Mouse (Mus musculus): Measurements from ENCODE around the gene Opalin. TPM values are rescaled to one million over a fixed set of nuclear protein-coding genes. Genes with fewer than 3 reads are reported as not detected.

Gene Opalin
- polyA plus RNA-seq, 1 experiment from 2014 or later: not detected

- H3K4me1 ChIP-seq (replicated peaks; ENCODE audit: control insufficient read depth, insufficient read depth, low read length): no peaks in the 10 kb centered on the region
- H3K27ac ChIP-seq (ENCODE audit: low read length): no peak overlapping the region
These were observed 46.8 kb downstream of the Opalin start for GRCm38 (mm10) chr19:41030161-41030560.

GRCm38 (mm10) chr19:41029219-41029618 is 47.7 kb downstream of the Opalin start, which contains the start of gene Dntt:
Gene Dntt (plus strand): TSS chr19:41029275.
- ATAC-seq (ENCODE audit: low read depth): no peak
- Histone ChIP-seq H3K27me3 (ENCODE audit: control insufficient read depth, insufficient read depth, low read depth, low read length) (no peaks in the 10 kb centered on the region), H3K4me2 (ENCODE audit: low read depth, low read length) (no peak within 1 kb of the TSS), H3K4me1 (replicated peaks; ENCODE audit: control insufficient read depth, insufficient read depth, low read length) (no peaks in the 10 kb centered on the region), H3K4me3 (ENCODE audit: low read length) (no peak within 1 kb of the TSS), H3K9me3 (ENCODE audit: control insufficient read depth, low read length) (no peaks in the 10 kb centered on the region), H3K27ac (ENCODE audit: low read length) (no peak within 1 kb of the TSS), H3K36me3 (ENCODE audit: control insufficient read depth, insufficient read depth, low read length) (no peaks in the 10 kb centered on the region), H3K9ac (ENCODE audit: low read length) (no peak within 1 kb of the TSS)
- WGBS: 80% methylated on average over 6 of the region's 6 CpGs

More at GRCm38 (mm10) chr19:41030161-41030560, 46.8 kb downstream of the Opalin start:
- Histone ChIP-seq H3K36me3 (ENCODE audit: control insufficient read depth, insufficient read depth, low read length) (no peaks in the 10 kb centered on the region), H3K9ac (ENCODE audit: low read length) (no peak overlapping the region), H3K27me3 (ENCODE audit: control insufficient read depth, insufficient read depth, low read depth, low read length) (no peaks in the 10 kb centered on the region), H3K4me2 (ENCODE audit: low read depth, low read length) (no peak overlapping the region), H3K4me3 (ENCODE audit: low read length) (no peak overlapping the region), H3K9me3 (ENCODE audit: control insufficient read depth, low read length) (no peaks in the 10 kb centered on the region)
- ATAC-seq (ENCODE audit: low read depth): no peak
- WGBS: 52% methylated on average over 6 of the region's 6 CpGs

GRCm38 (mm10) chr19:41027601-41028000 is 49.3 kb downstream of the Opalin start:
- H3K4me1 ChIP-seq (replicated peaks; ENCODE audit: control insufficient read depth, insufficient read depth, low read length): no peaks in the 10 kb centered on the region
- no peak overlapping the region for H3K4me2 ChIP-seq (ENCODE audit: low read depth, low read length)
- H3K36me3 ChIP-seq (ENCODE audit: control insufficient read depth, insufficient read depth, low read length): no peaks in the 10 kb centered on the region
- H3K27me3 ChIP-seq (ENCODE audit: control insufficient read depth, insufficient read depth, low read depth, low read length): no peaks in the 10 kb centered on the region
- 84% methylated on average over 9 of the region's 9 CpGs for WGBS
- no peaks in the 10 kb centered on the region for H3K9me3 ChIP-seq (ENCODE audit: control insufficient read depth, low read length)
- H3K27ac ChIP-seq (ENCODE audit: low read length): no peak overlapping the region
- no peak overlapping the region for H3K9ac ChIP-seq (ENCODE audit: low read length)
- ATAC-seq (ENCODE audit: low read depth): no peak
- H3K4me3 ChIP-seq (ENCODE audit: low read length): no peak overlapping the region

- no peak for ATAC-seq (ENCODE audit: low read depth)
- Histone ChIP-seq H3K27ac (ENCODE audit: low read length) (no peak overlapping the region), H3K36me3 (ENCODE audit: control insufficient read depth, insufficient read depth, low read length) (no peaks in the 10 kb centered on the region), H3K4me1 (replicated peaks; ENCODE audit: control insufficient read depth, insufficient read depth, low read length) (no peaks in the 10 kb centered on the region), H3K27me3 (ENCODE audit: control insufficient read depth, insufficient read depth, low read depth, low read length) (no peaks in the 10 kb centered on the region), H3K9ac (ENCODE audit: low read length) (no peak overlapping the region), H3K4me3 (ENCODE audit: low read length) (no peak overlapping the region), H3K4me2 (ENCODE audit: low read depth, low read length) (no peak overlapping the region), H3K9me3 (ENCODE audit: control insufficient read depth, low read length) (no peaks in the 10 kb centered on the region)
- WGBS: 83% methylated on average over 5 of the region's 5 CpGs
These were observed 49.9 kb downstream of the Opalin start for GRCm38 (mm10) chr19:41027024-41027423.

GRCm38 (mm10) chr19:41026551-41026950 is 50.4 kb downstream of the Opalin start:
- Histone ChIP-seq H3K4me2 (ENCODE audit: low read depth, low read length) (no peak overlapping the region), H3K4me1 (replicated peaks; ENCODE audit: control insufficient read depth, insufficient read depth, low read length) (no peaks in the 10 kb centered on the region), H3K9ac (ENCODE audit: low read length) (no peak overlapping the region), H3K4me3 (ENCODE audit: low read length) (no peak overlapping the region), H3K27ac (ENCODE audit: low read length) (no peak overlapping the region), H3K36me3 (ENCODE audit: control insufficient read depth, insufficient read depth, low read length) (no peaks in the 10 kb centered on the region), H3K27me3 (ENCODE audit: control insufficient read depth, insufficient read depth, low read depth, low read length) (no peaks in the 10 kb centered on the region), H3K9me3 (ENCODE audit: control insufficient read depth, low read length) (no peaks in the 10 kb centered on the region)
- WGBS: 83% methylated on average over 8 of the region's 8 CpGs
- ATAC-seq (ENCODE audit: low read depth): no peak

GRCm38 (mm10) chr19:41022244-41022643 is 54.7 kb downstream of the Opalin start:
- no peaks in the 10 kb centered on the region for H3K36me3 ChIP-seq (ENCODE audit: control insufficient read depth, insufficient read depth, low read length)
- no peak overlapping the region for H3K4me2 ChIP-seq (ENCODE audit: low read depth, low read length)
- no peaks in the 10 kb centered on the region; the same call in 1 of the 2 replicates for H3K27me3 ChIP-seq (ENCODE audit: control insufficient read depth, insufficient read depth, low read depth, low read length)
- H3K4me1 ChIP-seq (replicated peaks; ENCODE audit: control insufficient read depth, insufficient read depth, low read length): no peaks in the 10 kb centered on the region
- no peaks in the 10 kb centered on the region for H3K9me3 ChIP-seq (ENCODE audit: control insufficient read depth, low read length)
- H3K4me3 ChIP-seq (ENCODE audit: low read length): no peak overlapping the region
- no peak overlapping the region for H3K9ac ChIP-seq (ENCODE audit: low read length)
- WGBS: 51% methylated on average over 4 of the region's 4 CpGs
- no peak for ATAC-seq (ENCODE audit: low read depth)
- no peak overlapping the region for H3K27ac ChIP-seq (ENCODE audit: low read length)

- H3K9me3 ChIP-seq (ENCODE audit: control insufficient read depth, low read length): no peaks in the 10 kb centered on the region
- no peaks in the 10 kb centered on the region; the same call in 1 of the 2 replicates for H3K27me3 ChIP-seq (ENCODE audit: control insufficient read depth, insufficient read depth, low read depth, low read length)
- no peak overlapping the region for H3K4me2 ChIP-seq (ENCODE audit: low read depth, low read length)
- H3K36me3 ChIP-seq (ENCODE audit: control insufficient read depth, insufficient read depth, low read length): no peaks in the 10 kb centered on the region
- H3K4me3 ChIP-seq (ENCODE audit: low read length): no peak overlapping the region
- WGBS: 49% methylated on average over 3 of the region's 3 CpGs
- peaks cover 3% of the 10 kb centered on the region; the same call in 1 of the 2 replicates for H3K4me1 ChIP-seq (replicated peaks; ENCODE audit: control insufficient read depth, insufficient read depth, low read length)
- no peak overlapping the region for H3K27ac ChIP-seq (ENCODE audit: low read length)
- ATAC-seq (ENCODE audit: low read depth): no peak
- H3K9ac ChIP-seq (ENCODE audit: low read length): no peak overlapping the region
These were observed 56.4 kb downstream of the Opalin start for GRCm38 (mm10) chr19:41020537-41020936.

GRCm38 (mm10) chr19:41019164-41019675 is 57.7 kb downstream of the Opalin start:
- H3K4me3 ChIP-seq (ENCODE audit: low read length): no peak overlapping the region
- no peak overlapping the region for H3K27ac ChIP-seq (ENCODE audit: low read length)
- no peaks in the 10 kb centered on the region for H3K36me3 ChIP-seq (ENCODE audit: control insufficient read depth, insufficient read depth, low read length)
- H3K9me3 ChIP-seq (ENCODE audit: control insufficient read depth, low read length): no peaks in the 10 kb centered on the region
- no peaks in the 10 kb centered on the region; the same call in 1 of the 2 replicates for H3K27me3 ChIP-seq (ENCODE audit: control insufficient read depth, insufficient read depth, low read depth, low read length)
- no peak overlapping the region for H3K4me2 ChIP-seq (ENCODE audit: low read depth, low read length)
- H3K4me1 ChIP-seq (replicated peaks; ENCODE audit: control insufficient read depth, insufficient read depth, low read length): peaks cover 3% of the 10 kb centered on the region; the same call in 1 of the 2 replicates
- WGBS: 66% methylated on average over 5 of the region's 5 CpGs
- no peak overlapping the region for H3K9ac ChIP-seq (ENCODE audit: low read length)
- no peak for ATAC-seq (ENCODE audit: low read depth)

- WGBS: 14% methylated on average over 14 of the region's 14 CpGs
These were observed 60.8 kb downstream of the Opalin start for GRCm38 (mm10) chr19:41015951-41016716.

More at GRCm38 (mm10) chr19:41015951-41016716, 60.8 kb downstream of the Opalin start:
- no peak overlapping the region for H3K27ac ChIP-seq (ENCODE audit: low read length)
- H3K27me3 ChIP-seq (ENCODE audit: control insufficient read depth, insufficient read depth, low read depth, low read length): no peaks in the 10 kb centered on the region; the same call in 1 of the 2 replicates
- no peak overlapping the region; the same call in 1 of the 2 replicates for H3K4me3 ChIP-seq (ENCODE audit: low read length)
- H3K9ac ChIP-seq (ENCODE audit: low read length): no peak overlapping the region
- H3K4me1 ChIP-seq (replicated peaks; ENCODE audit: control insufficient read depth, insufficient read depth, low read length): peaks cover 3% of the 10 kb centered on the region; the same call in 1 of the 2 replicates
- ATAC-seq (ENCODE audit: low read depth): peak; percentile 49
- no peaks in the 10 kb centered on the region for H3K36me3 ChIP-seq (ENCODE audit: control insufficient read depth, insufficient read depth, low read length)
- H3K9me3 ChIP-seq (ENCODE audit: control insufficient read depth, low read length): no peaks in the 10 kb centered on the region
- peak overlapping the region; percentile 49 for H3K4me2 ChIP-seq (ENCODE audit: low read depth, low read length)
